Mouse (Mus musculus): ENCODE results near the gene Heg1.

GRCm38 (mm10) chr16:33657191-33657590 is 27.0 kb upstream of the Heg1 start:
- TF ChIP-seq CTCF (IDR thresholded peaks at IDR 0.05; ENCODE audit: borderline replicate concordance, extremely low read depth, insufficient read depth, insufficient read length) (no peak), POLR2A (IDR thresholded peaks at IDR 0.05; ENCODE audit: borderline replicate concordance, extremely low read depth, insufficient read depth, insufficient read length, poor library complexity, severe bottlenecking) (no peak)
